Mouse (Mus musculus) layer of hippocampus, postnatal 36 days (tissue): ENCODE results near the gene Cstf2. TPM values are rescaled to one million over a fixed set of nuclear protein-coding genes. Genes with fewer than 3 reads are reported as not detected.
A peak's percentile ranks its signal among the peaks of the same experiment; 100 is the strongest.

ENCODE experiments used
- DNase-seq, 2 experiments: peaks; one replicate each; pipeline ENCODE4 v3.0.0; 2022
- microRNA-seq, 2 experiments: library from miRNA; unstranded; fragments of <30 nt; microRNA quantifications; one replicate each; pipeline ENCODE4 v1.2.0; 2021
- total RNA-seq, 2 experiments: library from RNA; stranded (reverse); gene quantifications; 2 replicates each; pipeline ENCODE4 v1.2.3; 2021

Cstf2 gene
- total RNA-seq, result 100 to 1,000 TPM; 101 to 103 TPM

DNA sequence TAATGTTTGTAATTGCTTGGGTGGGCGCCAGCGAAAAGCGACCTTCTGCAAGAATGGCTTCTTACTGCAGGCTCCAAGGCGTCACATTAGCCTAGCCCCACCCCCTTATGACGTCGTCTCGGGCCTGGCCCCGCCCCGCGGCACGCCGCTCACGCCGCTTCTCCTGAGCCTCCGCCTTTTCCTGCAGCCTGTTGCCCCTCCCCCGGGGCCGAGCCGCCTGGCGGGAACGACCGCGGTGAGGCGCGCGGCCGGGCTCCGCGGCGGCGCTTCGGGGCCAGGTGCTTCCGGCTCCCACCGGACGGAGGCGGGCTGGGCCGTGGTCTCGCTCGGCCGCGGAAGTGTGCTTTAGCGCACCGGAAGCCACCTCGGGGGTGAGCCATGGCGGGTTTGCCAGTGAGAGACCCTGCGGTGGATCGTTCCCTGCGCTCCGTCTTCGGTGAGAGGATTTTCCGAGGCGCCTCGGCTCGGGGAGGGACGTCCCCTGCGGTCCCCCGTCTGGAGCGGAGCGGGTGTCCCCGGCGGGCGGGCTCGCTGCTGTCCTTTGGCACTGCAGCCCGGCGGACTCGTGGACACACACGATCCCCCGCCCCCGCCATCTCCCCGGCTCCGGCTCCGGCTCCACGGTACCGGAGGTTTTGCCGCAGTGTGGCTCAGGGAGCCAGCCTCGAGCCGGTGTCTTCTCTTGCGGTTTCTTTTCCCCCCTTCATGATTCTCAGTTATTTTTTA is at the start of gene Cstf2:
Gene Cstf2 (plus strand): TSS at position 201 of the 726 bp plus-strand sequence.
- DNase-seq, result peak; percentile 91 to 93

- DNase-seq, result peak; percentile 36 to 49
Observed at GRCm38 (mm10) chrX:134019005-134019404, 40.0 kb upstream of the Cstf2 start.

- DNase-seq, result no peak
Observed at GRCm38 (mm10) chrX:134020664-134021063, 38.3 kb upstream of the Cstf2 start.

DNA sequence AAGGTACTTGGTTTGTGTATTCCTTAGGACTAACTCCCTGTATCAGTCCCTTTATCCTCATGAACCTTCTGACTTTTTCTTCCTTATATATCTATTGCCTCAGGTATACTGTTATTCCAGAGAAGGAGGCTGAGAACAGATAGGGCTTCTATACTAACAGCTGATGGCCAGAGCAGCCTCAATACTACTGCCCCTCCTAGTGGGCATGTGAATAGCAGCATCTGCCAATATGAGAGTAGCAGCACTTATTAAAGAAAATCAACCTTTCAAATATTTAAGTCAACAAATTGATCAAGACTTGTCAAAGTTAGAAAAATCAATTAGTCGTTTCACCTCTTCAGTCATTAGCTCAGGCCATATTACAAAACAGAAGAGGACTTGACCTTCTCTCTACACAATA is 10.0 kb upstream of the Cstf2 start:
- no peak for DNase-seq

- DNase-seq, result no peak
Observed at GRCm38 (mm10) chrX:134056897-134057296, 2.1 kb upstream of the Cstf2 start.

GRCm38 (mm10) chrX:134058040-134058875 is 729 bp upstream of the Cstf2 start:
- DNase-seq, result no peak

DNA sequence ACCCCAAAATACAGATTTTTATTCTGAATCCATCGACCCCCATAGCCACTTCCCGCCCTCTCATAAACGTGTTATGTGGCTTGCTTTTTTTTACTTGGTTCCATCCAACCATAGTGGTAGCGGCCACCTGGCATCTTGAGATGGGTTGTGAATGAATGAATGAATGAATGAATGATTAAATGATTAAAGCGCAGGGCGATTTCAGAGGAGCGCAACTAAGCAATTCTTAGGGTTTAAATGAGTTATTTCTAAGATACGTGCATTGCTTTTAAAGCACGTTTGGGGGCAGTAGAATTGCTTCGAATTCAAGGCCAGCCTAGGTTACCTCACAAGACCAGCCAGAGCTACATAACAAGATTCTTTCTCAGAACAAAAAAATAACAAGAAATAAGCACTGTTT is 777 bp downstream of the Cstf2 start:
- DNase-seq, result no peak

- DNase-seq, result no peak
Observed at GRCm38 (mm10) chrX:134085453-134085852, 26.5 kb downstream of the Cstf2 start.

GRCm38 (mm10) chrX:134102641-134103040 is 43.7 kb downstream of the Cstf2 start:
- DNase-seq, result peak in 1 of 2 experiments; percentile 2

DNA sequence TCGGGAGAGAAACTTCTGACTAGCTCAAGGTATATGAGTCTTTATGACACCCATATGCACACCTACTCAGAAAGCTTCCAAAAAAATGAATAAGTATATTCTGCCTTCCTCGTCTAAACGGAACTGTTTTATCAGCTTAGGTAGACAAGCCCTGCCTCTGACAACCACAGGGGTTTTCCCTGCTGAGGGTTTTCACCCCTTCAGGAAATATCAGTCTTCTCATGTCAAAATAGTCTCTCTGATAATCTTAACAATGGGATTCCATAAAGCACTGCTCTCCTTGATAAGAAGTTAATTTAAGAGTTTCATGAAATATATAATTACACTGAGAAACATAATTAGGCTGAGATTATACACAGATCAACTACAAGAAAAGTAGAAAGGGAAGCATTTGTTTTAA is 52.8 kb downstream of the Cstf2 start:
- DNase-seq, result no peak

- no peak for DNase-seq
Observed at GRCm38 (mm10) chrX:134116417-134116816, 57.4 kb downstream of the Cstf2 start.

GRCm38 (mm10) chrX:134128549-134128948 is 69.6 kb downstream of the Cstf2 start:
- no peak for DNase-seq

- no peak for DNase-seq
Observed at GRCm38 (mm10) chrX:134132295-134132694, 73.3 kb downstream of the Cstf2 start.

- DNase-seq, result no peak
Observed at GRCm38 (mm10) chrX:134133821-134134220, 74.8 kb downstream of the Cstf2 start.

Small RNA genes within 50 kb of the gene (microRNA-seq; reads per million reads assigned to microRNA genes)
- gene Mir3112, result 0 reads per million in 2 experiments

Other genes starting within 250 kb of the Cstf2 start
- not detected for gene Tnmd, start 208.2 kb upstream of the Cstf2 start, total RNA-seq
- gene Tspan6, start 160.8 kb upstream of the Cstf2 start, total RNA-seq, result 10 to 100 TPM; 16.7 to 19.5 TPM
- gene Srpx2, start 150.8 kb upstream of the Cstf2 start, total RNA-seq, result under 1 TPM; 0.62 to 0.96 TPM
- 1 to 10 TPM; 1.3 to 1.7 TPM for gene Sytl4, start 77.4 kb upstream of the Cstf2 start, total RNA-seq
- under 1 TPM; 0.38 to 0.50 TPM for gene Xkrx, start 102.9 kb downstream of the Cstf2 start, total RNA-seq
- gene Arl13a, start 128.3 kb downstream of the Cstf2 start, total RNA-seq, result not detected
- gene Nox1, start 162.8 kb downstream of the Cstf2 start, total RNA-seq, result not detected
- 10 to 100 TPM in 1 of 2 experiments, 1 to 10 TPM in 1; 8.9 to 10.5 TPM for gene Trmt2b, start 217.8 kb downstream of the Cstf2 start, total RNA-seq
- gene Tmem35a, start 236.0 kb downstream of the Cstf2 start, total RNA-seq, result 10 to 100 TPM; 54.5 to 54.8 TPM
- 1 to 10 TPM in 1 of 2 experiments, under 1 TPM in 1; 0.45 to 1.1 TPM for gene Cenpi, start 248.9 kb downstream of the Cstf2 start, total RNA-seq